Comparison of ENCODE assay signal across 11 mouse cellular contexts in genomic region chr6:6879371-6880325, GRCm38 (mm10). TPM values are rescaled to one million over a fixed set of nuclear protein-coding genes. Genes with fewer than 3 reads are reported as not detected.
DNase-seq lines count a peak whose midpoint lies in the region; ATAC-seq and TF ChIP-seq lines count a peak whose summit lies in the region.
"Had no signal": no experiment of that assay in that cellular context is flagged by ENCODE, and none has a peak within 500 bp of the region (broad histone marks: within the 10 kb centered on the region; RNA-seq: fewer than 3 reads in every experiment).

No protein-coding gene starts in this region.

- H3K9ac ChIP-seq in hindbrain, embryonic 16.5 days (ENCODE audit: low read depth, low read length): no peak overlapping the region
- H3K9ac ChIP-seq in embryonic facial prominence, embryonic 12.5 days: peak overlapping the region; percentile 83
- H3K9ac ChIP-seq in limb, embryonic 14.5 days (ENCODE audit: low read depth, low read length, severe bottlenecking): peak overlapping the region; percentile 72

- no peak overlapping the region for H3K4me2 ChIP-seq in hindbrain, embryonic 16.5 days (ENCODE audit: low read length)
- peak overlapping the region; percentile 72 for H3K4me2 ChIP-seq in embryonic facial prominence, embryonic 12.5 days (replicated peaks)
- peak overlapping the region; percentile 77 for H3K4me2 ChIP-seq in limb, embryonic 14.5 days (replicated peaks; ENCODE audit: low read depth, low read length, severe bottlenecking)

- 1% methylated on average over 44 of the region's 44 CpGs for WGBS in hindbrain, embryonic 10.5 days
- WGBS in hindbrain, embryonic 16.5 days: 1% methylated on average over 44 of the region's 44 CpGs
- WGBS in embryonic facial prominence, embryonic 12.5 days: 1% methylated on average over 44 of the region's 44 CpGs
- WGBS in limb, embryonic 14.5 days: 4% methylated on average over 44 of the region's 44 CpGs

- H3K36me3 ChIP-seq in hindbrain, embryonic 10.5 days: no peaks in the 10 kb centered on the region
- H3K36me3 ChIP-seq in hindbrain, embryonic 16.5 days (ENCODE audit: control insufficient read depth, insufficient read depth, low read length): no peaks in the 10 kb centered on the region
- no peaks in the 10 kb centered on the region for H3K36me3 ChIP-seq in embryonic facial prominence, embryonic 12.5 days
- H3K36me3 ChIP-seq in limb, embryonic 14.5 days (ENCODE audit: control insufficient read depth, insufficient read depth, low read length): peaks cover 8% of the 10 kb centered on the region; the same call in 1 of the 2 replicates

- H3K27ac ChIP-seq in hindbrain, embryonic 10.5 days: 0 out of 2 replicates have a peak overlapping the region, but pooled peaks have one; percentile 23
- no peak overlapping the region for H3K27ac ChIP-seq in hindbrain, embryonic 16.5 days (ENCODE audit: low read depth, low read length)
- H3K27ac ChIP-seq in embryonic facial prominence, embryonic 12.5 days: peak overlapping the region; percentile 92
- no peak overlapping the region for H3K27ac ChIP-seq in limb, embryonic 14.5 days (replicated peaks; ENCODE audit: low read depth, low read length)

- no peak for TF ChIP-seq POLR2A in limb, embryonic 14.5 days (IDR thresholded peaks at IDR 0.05; ENCODE audit: borderline replicate concordance, extremely low read depth, insufficient read depth, insufficient read length)

- H3K4me3 ChIP-seq in hindbrain, embryonic 10.5 days: peak overlapping the region; percentile 37
- H3K4me3 ChIP-seq in hindbrain, embryonic 16.5 days (ENCODE audit: low read length): no peak overlapping the region
- peak overlapping the region; percentile 69 for H3K4me3 ChIP-seq in embryonic facial prominence, embryonic 12.5 days
- H3K4me3 ChIP-seq in limb, embryonic 14.5 days (replicated peaks; ENCODE audit: low read length): peak overlapping the region; percentile 63

- no peak for ATAC-seq in hindbrain, embryonic 16.5 days
- no peak for ATAC-seq in embryonic facial prominence, embryonic 12.5 days (ENCODE audit: insufficient number of reproducible peaks, insufficient read depth, low FRiP score, low TSS enrichment)
- ATAC-seq in limb, embryonic 14.5 days (ENCODE audit: low FRiP score, low read depth): no peak
- ATAC-seq: CD4-positive, CD25-positive, alpha-beta regulatory T cell, adult 4 months had no signal

- H3K9me3 ChIP-seq in hindbrain, embryonic 10.5 days: no peaks in the 10 kb centered on the region
- no peaks in the 10 kb centered on the region for H3K9me3 ChIP-seq in hindbrain, embryonic 16.5 days (ENCODE audit: control insufficient read depth, low read length)
- H3K9me3 ChIP-seq in embryonic facial prominence, embryonic 12.5 days: no peaks in the 10 kb centered on the region
- H3K9me3 ChIP-seq in limb, embryonic 14.5 days (ENCODE audit: control insufficient read depth, low read length): no peaks in the 10 kb centered on the region

- H3K4me1 ChIP-seq in hindbrain, embryonic 10.5 days (replicated peaks): peaks cover 42% of the 10 kb centered on the region
- H3K4me1 ChIP-seq in hindbrain, embryonic 16.5 days (ENCODE audit: control insufficient read depth, insufficient read depth, low read depth, low read length): peaks cover 12% of the 10 kb centered on the region
- H3K4me1 ChIP-seq in embryonic facial prominence, embryonic 12.5 days: peaks cover 13% of the 10 kb centered on the region; the same call in 1 of the 2 replicates
- H3K4me1 ChIP-seq in limb, embryonic 14.5 days (ENCODE audit: control insufficient read depth, insufficient read depth, low read length): peaks cover 11% of the 10 kb centered on the region; the same call in 1 of the 2 replicates

- peak; percentile 52 for DNase-seq in hindbrain, embryonic 10.5 days (ENCODE audit: low spot score)
- DNase-seq in ES-CJ7 (ENCODE audit: low read depth, low spot score): peak; percentile 39
- DNase-seq in limb, embryonic 14.5 days (ENCODE audit: low spot score): no peak
- no peak for DNase-seq in adipocyte (ENCODE audit: low spot score)
- DNase-seq in thymus, postnatal 25 days: no peak
- no peak for DNase-seq in urinary bladder, adult 2 months (ENCODE audit: low spot score)
- DNase-seq: adrenal gland, postnatal 14 days; right cerebral cortex, postnatal 25 days had no signal

- peaks cover 100% of the 10 kb centered on the region for H3K27me3 ChIP-seq in hindbrain, embryonic 10.5 days (ENCODE audit: insufficient read depth, poor library complexity, severe bottlenecking)
- H3K27me3 ChIP-seq in hindbrain, embryonic 16.5 days (replicated peaks; ENCODE audit: control insufficient read depth, insufficient read depth, low read length): peaks cover 54% of the 10 kb centered on the region
- peaks cover 64% of the 10 kb centered on the region for H3K27me3 ChIP-seq in embryonic facial prominence, embryonic 12.5 days
- H3K27me3 ChIP-seq in limb, embryonic 14.5 days (ENCODE audit: control insufficient read depth, insufficient read depth, low read length): peaks cover 62% of the 10 kb centered on the region

RNA-seq across cellular contexts. Expression of gene Dlx5, which starts 2.2 kb away (rescaled TPM):
- 3.4 and 14.5 TPM in 2 replicates for polyA plus RNA-seq in hindbrain, embryonic 10.5 days (2016; fragmentation: Nextera tagmentation; extraction: Ambion mirVana)
- polyA plus RNA-seq in hindbrain, embryonic 16.5 days (2015; fragmentation: Nextera tagmentation; extraction: Ambion mirVana): 3.7 TPM in 1 of 2 replicates, not detected in the other
- 70.1 and 103 TPM in 2 replicates for polyA plus RNA-seq in embryonic facial prominence, embryonic 12.5 days (2016; fragmentation: Nextera tagmentation; extraction: Ambion mirVana)
- polyA plus RNA-seq in limb, embryonic 14.5 days (2012; rRNA removed): 18.8 and 20.8 TPM in 2 replicates
- 35.1 and 35.7 TPM in 2 replicates for polyA plus RNA-seq in limb, embryonic 14.5 days (2014; fragmentation: Nextera tagmentation; extraction: Ambion mirVana)
- polyA plus RNA-seq in urinary bladder, adult 2 months (2012; rRNA removed): not detected in 2 replicates
- polyA plus RNA-seq: CD4-positive, CD25-positive, alpha-beta regulatory T cell, adult 4 months had no signal

RNA-seq across cellular contexts. Expression of gene Dlx6, which starts 16.5 kb away (rescaled TPM):
- 0.47 and 1.0 TPM in 2 replicates for polyA plus RNA-seq in hindbrain, embryonic 10.5 days (2016; fragmentation: Nextera tagmentation; extraction: Ambion mirVana)
- polyA plus RNA-seq in hindbrain, embryonic 16.5 days (2015; fragmentation: Nextera tagmentation; extraction: Ambion mirVana): 0.45 TPM in 1 of 2 replicates, not detected in the other
- polyA plus RNA-seq in embryonic facial prominence, embryonic 12.5 days (2016; fragmentation: Nextera tagmentation; extraction: Ambion mirVana): 8.0 and 13.5 TPM in 2 replicates
- 6.8 and 7.4 TPM in 2 replicates for polyA plus RNA-seq in limb, embryonic 14.5 days (2012; rRNA removed)
- 1.00 and 1.8 TPM in 2 replicates for polyA plus RNA-seq in limb, embryonic 14.5 days (2014; fragmentation: Nextera tagmentation; extraction: Ambion mirVana)
- not detected in 2 replicates for polyA plus RNA-seq in urinary bladder, adult 2 months (2012; rRNA removed)
- polyA plus RNA-seq: CD4-positive, CD25-positive, alpha-beta regulatory T cell, adult 4 months had no signal

Comparison
In these comparisons a context has a peak if more than half of its experiments do, and no peak if none do; other contexts are left out.
1. H3K27ac ChIP-seq: peak in hindbrain, embryonic 10.5 days (single experiment) and embryonic facial prominence, embryonic 12.5 days (single experiment); none in hindbrain, embryonic 16.5 days (single experiment) and limb, embryonic 14.5 days (single experiment).
2. DNase-seq: peak in hindbrain, embryonic 10.5 days (single experiment) and ES-CJ7 (single experiment); none in limb, embryonic 14.5 days (single experiment), adipocyte (single experiment), thymus, postnatal 25 days (single experiment) and urinary bladder, adult 2 months (single experiment).